Mouse (Mus musculus): ENCODE data around the gene Col4a3. TPM values are rescaled to one million over a fixed set of nuclear protein-coding genes. Genes with fewer than 3 reads are reported as not detected.

The Col4a3 gene
- under 1 TPM; 0.34 to 0.59 TPM for total RNA-seq (2021)

DNA sequence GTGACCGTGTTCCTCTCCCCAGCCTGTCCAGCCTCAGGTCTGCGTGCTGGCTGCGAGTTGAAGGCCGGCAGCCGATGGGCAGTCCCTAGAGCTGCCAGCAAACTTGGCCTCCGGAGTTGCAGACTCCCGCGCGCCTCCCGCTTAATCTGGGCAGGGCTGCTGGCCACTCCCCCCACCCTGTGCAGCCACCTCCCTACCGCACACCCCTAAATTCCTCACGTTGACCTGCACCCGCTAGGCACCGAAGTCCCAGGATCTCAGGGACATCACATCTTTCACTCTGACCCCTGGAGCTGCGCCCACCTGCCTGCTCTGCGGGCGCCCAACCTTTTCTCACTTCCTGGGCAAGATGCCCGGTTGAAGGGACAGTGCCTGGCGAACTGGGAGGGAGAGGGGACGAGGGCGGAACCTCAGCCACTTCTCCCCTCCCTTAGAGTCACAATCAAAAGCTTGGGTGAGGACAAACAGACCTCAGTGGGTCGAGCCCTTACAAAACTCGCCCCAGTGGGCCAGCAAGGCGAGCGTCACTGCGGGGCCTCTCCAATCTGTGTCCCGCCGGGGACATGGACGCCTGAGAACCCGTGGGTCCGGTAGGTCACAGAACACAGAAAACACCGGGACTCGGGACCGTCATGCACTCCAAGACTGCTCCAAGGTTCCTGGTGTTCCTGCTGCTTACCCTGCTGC, at the start of gene Col4a3, which contains the start of gene Col4a4:
TSS of gene Col4a3 (plus strand) at position 209 of the 687 bp plus-strand sequence.
TSS of gene Col4a4 (minus strand) at position 137 of the 687 bp plus-strand sequence.
- DNase-seq (ENCODE audit: extremely low spot score in 1 of 2, low spot score in 1 of 2) = no peak

DNA sequence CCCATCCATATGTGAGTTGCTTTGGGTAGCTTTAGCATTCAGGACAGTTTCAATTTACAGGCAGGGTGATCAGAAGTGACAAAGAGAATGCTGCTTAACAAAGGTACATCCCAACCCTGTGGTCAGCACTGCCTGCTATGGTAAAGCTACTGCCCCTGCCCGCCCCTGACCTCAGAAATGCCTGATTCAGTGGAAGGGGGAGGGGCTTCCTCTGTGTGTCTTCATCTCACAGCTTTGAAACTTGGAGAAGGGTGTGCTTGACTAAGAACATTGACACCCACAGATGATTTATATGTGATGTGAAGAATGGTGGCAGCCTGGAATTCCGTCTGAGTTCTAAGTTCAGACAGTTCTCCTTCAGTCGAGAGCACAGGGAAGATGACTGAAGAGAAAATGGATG, 48.9 kb upstream of the Col4a3 start:
- no peak for DNase-seq (ENCODE audit: extremely low spot score in 1 of 2, low spot score in 1 of 2)

GRCm38 (mm10) chr1:82540056-82540455, 46.7 kb upstream of the Col4a3 start:
- DNase-seq (ENCODE audit: extremely low spot score in 1 of 2, low spot score in 1 of 2) = no peak

GRCm38 (mm10) chr1:82543934-82544333, 42.8 kb upstream of the Col4a3 start:
- no peak for DNase-seq (ENCODE audit: extremely low spot score in 1 of 2, low spot score in 1 of 2)

DNA sequence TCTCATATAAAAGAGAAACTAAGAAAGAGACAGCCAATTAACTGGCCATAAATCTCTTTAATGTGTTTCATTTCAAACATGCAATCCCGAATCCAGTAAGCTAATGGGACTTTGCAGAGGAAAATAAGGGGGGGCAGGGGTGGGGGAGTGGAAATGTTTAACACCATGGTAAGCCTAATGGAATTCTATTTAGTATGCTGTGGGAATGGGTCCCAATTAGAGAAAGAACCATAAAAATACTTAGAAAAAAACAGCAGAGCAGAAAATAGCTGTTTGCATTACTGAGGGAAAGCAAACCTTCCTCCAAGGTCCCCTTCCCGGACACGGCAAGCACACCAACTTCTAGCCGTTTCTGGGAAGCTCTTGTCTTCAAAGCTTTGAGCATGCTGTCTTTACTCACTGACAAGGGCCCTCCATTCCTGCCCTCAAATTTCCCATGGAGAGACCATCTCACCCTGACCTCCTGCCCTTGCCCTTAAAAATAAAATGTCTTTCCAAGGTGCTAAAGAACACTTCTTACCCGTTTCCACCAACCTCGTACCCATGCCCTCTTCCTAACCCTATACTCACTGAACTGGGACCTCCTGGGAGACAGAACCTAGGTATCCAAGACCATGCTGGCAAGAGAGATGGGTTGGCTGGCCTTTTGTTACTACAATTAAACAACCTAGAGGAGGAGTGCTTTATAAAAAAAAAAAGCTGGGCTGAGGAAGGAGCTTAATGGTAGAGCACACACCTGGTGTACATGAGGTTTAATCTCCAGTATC, 42.1 kb upstream of the Col4a3 start:
- no peak for DNase-seq (ENCODE audit: extremely low spot score in 1 of 2, low spot score in 1 of 2)

DNA sequence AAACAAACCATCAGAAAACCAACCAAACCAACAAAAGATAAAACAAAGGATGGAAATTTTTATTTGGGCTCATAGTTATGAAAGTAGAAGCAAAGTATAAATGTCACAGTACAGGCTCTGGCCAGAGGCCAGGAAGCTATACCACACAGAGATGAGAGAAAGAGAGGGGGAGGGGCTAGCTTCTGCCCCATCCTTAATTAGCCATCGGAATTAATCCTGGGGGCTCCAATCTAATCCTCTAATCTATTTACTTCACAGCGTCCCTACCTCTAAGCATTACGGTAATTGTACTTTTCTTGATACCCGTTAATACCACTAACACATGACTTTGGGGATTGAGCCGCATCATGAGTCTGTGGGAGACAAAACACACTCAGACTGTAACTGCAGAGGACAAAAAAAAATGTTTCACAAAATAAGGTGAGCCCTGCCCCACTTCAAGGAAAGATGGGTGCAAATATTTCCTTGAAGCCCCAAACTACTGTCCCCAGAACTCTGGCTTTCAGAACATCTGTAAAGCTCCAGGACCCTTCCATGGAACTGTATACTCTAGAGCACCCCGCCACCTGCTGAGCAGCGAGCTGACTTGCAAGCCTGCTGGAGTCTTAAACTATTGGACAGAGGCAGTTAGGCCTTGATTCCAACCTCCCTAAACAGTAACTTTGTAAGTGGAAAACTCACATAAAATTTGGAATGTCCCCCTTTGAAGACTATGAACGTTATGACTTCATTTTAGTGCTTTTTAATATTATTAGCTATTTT, 41.3 kb upstream of the Col4a3 start:
- no peak for DNase-seq (ENCODE audit: extremely low spot score in 1 of 2, low spot score in 1 of 2)

- DNase-seq (ENCODE audit: extremely low spot score in 1 of 2, low spot score in 1 of 2) = peak; percentile 13 to 27
Observed at GRCm38 (mm10) chr1:82554443-82554850, 32.3 kb upstream of the Col4a3 start.

- no peak for DNase-seq (ENCODE audit: extremely low spot score in 1 of 2, low spot score in 1 of 2)
Observed at GRCm38 (mm10) chr1:82554889-82555288, 31.8 kb upstream of the Col4a3 start.

DNA sequence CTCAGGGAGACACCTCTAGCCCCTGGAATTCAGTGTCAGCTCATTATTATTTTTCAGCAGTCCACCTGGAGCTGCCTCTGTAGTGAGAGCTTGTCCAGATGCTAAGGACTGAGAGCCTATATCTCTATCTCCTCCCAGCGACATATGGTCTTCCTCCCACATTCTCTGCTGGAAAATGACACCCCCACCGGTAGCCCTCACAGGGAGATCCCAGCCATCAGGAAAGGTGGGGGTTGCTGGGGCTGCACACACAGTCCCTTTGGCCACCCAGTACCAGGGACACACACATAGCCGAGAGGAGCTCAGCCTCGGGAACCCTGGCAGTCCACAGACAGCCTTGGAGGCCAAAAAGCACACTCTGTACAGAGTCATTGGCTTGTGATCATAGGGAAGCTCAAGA, 26.5 kb upstream of the Col4a3 start:
- DNase-seq (ENCODE audit: extremely low spot score in 1 of 2, low spot score in 1 of 2) = no peak

GRCm38 (mm10) chr1:82569405-82569804, 17.3 kb upstream of the Col4a3 start:
- DNase-seq (ENCODE audit: extremely low spot score in 1 of 2, low spot score in 1 of 2) = no peak

GRCm38 (mm10) chr1:82571758-82572157, 15.0 kb upstream of the Col4a3 start:
- DNase-seq (ENCODE audit: extremely low spot score in 1 of 2, low spot score in 1 of 2) = no peak

GRCm38 (mm10) chr1:82575681-82576080, 11.0 kb upstream of the Col4a3 start:
- DNase-seq (ENCODE audit: extremely low spot score in 1 of 2, low spot score in 1 of 2) = no peak

DNA sequence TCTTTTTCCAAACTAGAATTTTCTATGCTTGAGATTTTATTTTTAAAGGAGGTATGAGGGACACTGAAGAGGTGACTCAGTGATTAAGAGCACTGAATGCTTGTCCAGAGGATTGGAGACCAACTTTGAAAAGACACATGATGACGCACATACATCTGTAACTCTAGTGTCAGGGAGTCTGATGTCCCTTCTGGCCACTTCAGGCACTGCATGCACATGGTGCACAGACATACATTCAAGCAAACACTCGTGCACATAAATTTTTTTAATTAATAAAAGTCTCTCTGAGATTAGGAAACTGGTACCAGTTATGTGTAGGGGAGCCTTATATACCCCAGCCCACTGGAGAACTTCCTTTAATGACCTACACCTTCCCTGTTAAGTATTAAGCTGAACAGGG, 10.5 kb upstream of the Col4a3 start:
- DNase-seq (ENCODE audit: extremely low spot score in 1 of 2, low spot score in 1 of 2) = no peak

GRCm38 (mm10) chr1:82577339-82577738, 9.4 kb upstream of the Col4a3 start:
- DNase-seq (ENCODE audit: extremely low spot score in 1 of 2, low spot score in 1 of 2) = no peak

- no peak for DNase-seq (ENCODE audit: extremely low spot score in 1 of 2, low spot score in 1 of 2)
Observed at GRCm38 (mm10) chr1:82577915-82578314, 8.8 kb upstream of the Col4a3 start.

- DNase-seq (ENCODE audit: extremely low spot score in 1 of 2, low spot score in 1 of 2) = no peak
Observed at GRCm38 (mm10) chr1:82578320-82578719, 8.4 kb upstream of the Col4a3 start.

- DNase-seq (ENCODE audit: extremely low spot score in 1 of 2, low spot score in 1 of 2) = no peak
Observed at GRCm38 (mm10) chr1:82585981-82586380, 740 bp upstream of the Col4a3 start.

DNA sequence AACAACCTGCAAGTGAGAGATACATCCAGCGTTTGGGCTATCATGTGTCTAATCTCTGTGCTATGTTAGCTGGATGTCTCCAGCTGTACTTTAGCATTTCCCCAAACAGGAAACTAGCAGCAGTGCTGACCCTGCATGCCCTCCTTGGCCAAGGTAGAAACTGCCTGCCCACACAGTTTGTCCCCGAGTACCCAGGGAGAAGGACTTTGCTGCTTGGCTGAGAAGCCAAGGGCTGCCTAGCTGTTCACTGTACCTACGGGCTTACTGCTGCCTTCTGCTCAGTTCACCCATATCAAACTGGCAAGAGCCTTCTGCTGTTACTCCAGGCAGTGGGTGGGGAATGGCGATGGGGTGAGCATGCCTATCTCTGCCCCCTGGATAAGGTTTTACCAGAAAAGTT, 3.5 kb downstream of the Col4a3 start:
- DNase-seq (ENCODE audit: extremely low spot score in 1 of 2, low spot score in 1 of 2) = no peak

- DNase-seq (ENCODE audit: extremely low spot score in 1 of 2, low spot score in 1 of 2) = no peak
Observed at GRCm38 (mm10) chr1:82596864-82597596, 10.3 kb downstream of the Col4a3 start.

DNA sequence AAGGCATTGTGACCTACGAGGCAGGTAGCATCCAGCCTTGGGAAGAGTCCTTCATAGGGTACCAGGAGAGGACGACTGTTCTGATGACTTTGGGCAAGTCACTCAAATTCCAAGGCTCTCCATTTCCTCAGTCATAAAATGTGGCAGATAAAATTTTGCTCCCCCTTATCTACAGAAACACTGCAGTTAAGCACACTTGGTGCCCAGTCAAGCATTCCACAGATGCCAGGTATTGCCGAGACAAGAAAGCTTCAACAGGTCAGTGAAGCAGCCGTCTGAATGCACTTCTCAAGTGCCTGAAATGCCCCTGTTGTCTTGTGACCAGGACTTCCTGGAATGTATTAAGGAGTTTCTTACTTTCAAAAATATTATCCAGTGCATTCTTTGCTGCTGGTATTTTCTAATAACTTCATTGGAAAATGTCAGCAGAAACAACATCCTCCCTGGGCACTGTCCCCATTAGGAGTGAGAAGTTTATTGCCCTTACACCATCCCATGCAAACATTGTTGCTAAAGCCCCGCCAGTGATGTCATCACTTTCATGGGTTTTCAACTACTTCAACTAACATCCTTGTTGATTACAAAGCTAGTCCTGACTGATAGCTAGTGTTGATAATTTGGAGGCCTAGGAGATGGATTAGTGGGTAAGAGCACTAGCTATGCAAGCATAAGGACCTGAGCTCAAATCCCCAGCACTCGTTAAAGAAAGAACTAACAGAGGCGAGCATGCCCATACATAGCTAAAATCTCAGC, 16.7 kb downstream of the Col4a3 start:
- DNase-seq (ENCODE audit: extremely low spot score in 1 of 2, low spot score in 1 of 2) = no peak
